Mouse (Mus musculus) bone marrow macrophage, adult 2 months (primary cell): ENCODE data around the gene Fgf4. TPM values are rescaled to one million over a fixed set of nuclear protein-coding genes. Genes with fewer than 3 reads are reported as not detected.

ENCODE experiments used
- H3K27ac ChIP-seq: 2 replicates; pipeline ENCODE4 v1.5.1; 2012; ENCODE audit warnings: low read depth, low read length; ENCODE audit not compliant: insufficient read depth
- H3K4me1 ChIP-seq: 2 replicates; pipeline ENCODE4 v1.6.1; 2012; ENCODE audit warnings: low read length; ENCODE audit not compliant: control insufficient read depth, insufficient read depth
- H3K4me3 ChIP-seq: 2 replicates; pipeline ENCODE4 v1.5.1; 2012; ENCODE audit warnings: mild to moderate bottlenecking, low read length, moderate library complexity; ENCODE audit not compliant: insufficient read depth
- CTCF ChIP-seq: IDR thresholded peaks from 2 replicates; pipeline ENCODE4 v1.5.1; 2012; ENCODE audit warnings: low read depth, mild to moderate bottlenecking, low read length, moderate library complexity
- POLR2A ChIP-seq: IDR thresholded peaks from 2 replicates; pipeline ENCODE4 v1.6.1; 2012; ENCODE audit warnings: mild to moderate bottlenecking, low read depth, low read length, borderline replicate concordance
- polyA plus RNA-seq: library from polyadenylated mRNA; stranded (reverse); fragments of >200 nt; gene quantifications from 2 replicates; pipeline ENCODE4 v1.2.4, GENCODE M21; 2012; ENCODE audit not compliant: missing spikeins, insufficient read depth, insufficient read length

Fgf4 gene
- not detected in 2 replicates for polyA plus RNA-seq

GRCm38 (mm10) chr7:144847067-144847466, at the start of gene Fgf4:
Gene Fgf4, plus strand, starts transcription at chr7:144847367.
- no peak within 1 kb of the TSS for H3K4me3 ChIP-seq
- no peak within 1 kb of the TSS for H3K27ac ChIP-seq
- H3K4me1 ChIP-seq, result no peaks in the 10 kb centered on the region
- TF ChIP-seq CTCF, result no peak

GRCm38 (mm10) chr7:144798471-144798870, 48.7 kb upstream of the Fgf4 start:
- no peaks in the 10 kb centered on the region for H3K4me1 ChIP-seq
- H3K27ac ChIP-seq, result no peak overlapping the region
- H3K4me3 ChIP-seq, result no peak overlapping the region
- TF ChIP-seq POLR2A (no peak), CTCF (no peak)

- no peak for TF ChIP-seq POLR2A
- no peak for TF ChIP-seq CTCF
- Histone ChIP-seq H3K4me3 (no peak overlapping the region), H3K4me1 (no peaks in the 10 kb centered on the region), H3K27ac (no peak overlapping the region)
These were observed 40.1 kb upstream of the Fgf4 start for GRCm38 (mm10) chr7:144807036-144807435.

GRCm38 (mm10) chr7:144807976-144808577, 39.1 kb upstream of the Fgf4 start:
- TF ChIP-seq POLR2A (no peak), CTCF (no peak)
- Histone ChIP-seq H3K27ac (no peak overlapping the region), H3K4me1 (no peaks in the 10 kb centered on the region), H3K4me3 (no peak overlapping the region)

- no peak overlapping the region for H3K4me3 ChIP-seq
- TF ChIP-seq CTCF (no peak), POLR2A (no peak)
- no peaks in the 10 kb centered on the region for H3K4me1 ChIP-seq
- no peak overlapping the region for H3K27ac ChIP-seq
These were observed 35.6 kb upstream of the Fgf4 start for GRCm38 (mm10) chr7:144811521-144811920.

GRCm38 (mm10) chr7:144821901-144822300, 25.3 kb upstream of the Fgf4 start:
- Histone ChIP-seq H3K4me3 (no peak overlapping the region), H3K27ac (no peak overlapping the region), H3K4me1 (no peaks in the 10 kb centered on the region)
- no peak for TF ChIP-seq CTCF
- TF ChIP-seq POLR2A, result no peak

GRCm38 (mm10) chr7:144823988-144824387, 23.2 kb upstream of the Fgf4 start:
- H3K27ac ChIP-seq, result no peak overlapping the region
- H3K4me3 ChIP-seq, result no peak overlapping the region
- no peak for TF ChIP-seq POLR2A
- no peaks in the 10 kb centered on the region for H3K4me1 ChIP-seq

GRCm38 (mm10) chr7:144828369-144828768, 18.8 kb upstream of the Fgf4 start:
- TF ChIP-seq CTCF (no peak), POLR2A (no peak)
- H3K27ac ChIP-seq, result no peak overlapping the region
- H3K4me3 ChIP-seq, result no peak overlapping the region
- no peaks in the 10 kb centered on the region for H3K4me1 ChIP-seq

- no peak within 1 kb of the TSS for H3K4me3 ChIP-seq
- H3K4me1 ChIP-seq, result no peaks in the 10 kb centered on the region
- H3K27ac ChIP-seq, result no peak within 1 kb of the TSS
- TF ChIP-seq CTCF, result no peak
- no peak for TF ChIP-seq POLR2A
These were observed 9.2 kb upstream of the Fgf4 start, which contains the start of gene Fgf3 for GRCm38 (mm10) chr7:144837891-144838488. Gene Fgf3, plus strand, starts transcription at chr7:144838083.
